Mouse (Mus musculus) lung, adult 2 months (tissue): ENCODE measurements around the gene Mbnl1.

ENCODE experiments used
- CTCF ChIP-seq: fragments of 200-500 bp; IDR thresholded peaks from 2 replicates; pipeline ENCODE4 v1.5.1; 2011; ENCODE audit warnings: mild to moderate bottlenecking, low read length, control low read depth; ENCODE audit not compliant: insufficient read depth
- POLR2A ChIP-seq: fragments of 200-500 bp; IDR thresholded peaks from 2 replicates; pipeline ENCODE4 v1.6.1; 2011; ENCODE audit warnings: low read depth, mild to moderate bottlenecking, control low read depth, low read length, borderline replicate concordance; ENCODE audit errors: extremely low read depth

- TF ChIP-seq CTCF, result no peak
- no peak for TF ChIP-seq POLR2A
These were observed 110.0 kb downstream of the Mbnl1 start for GRCm38 (mm10) chr3:60582620-60583019.
